Mouse (Mus musculus) adrenal gland, postnatal 25 days (tissue): ENCODE measurements around the gene Dot1l. TPM values are rescaled to one million over a fixed set of nuclear protein-coding genes. Genes with fewer than 3 reads are reported as not detected.
A peak's percentile ranks its signal among the peaks of the same experiment; 100 is the strongest.

ENCODE experiments used
- DNase-seq: peaks from one replicate; pipeline ENCODE4 v3.0.0; 2021; ENCODE audit warnings: mixed read lengths
- total RNA-seq: library from RNA; stranded (reverse); gene quantifications from 2 replicates; pipeline ENCODE4 v1.2.3, GENCODE M21; 2021

The Dot1l gene
- total RNA-seq, 1 experiment from 2014 or later, result 97.3 TPM

GRCm38 (mm10) chr10:80758651-80759050 lies 3.6 kb downstream of the Dot1l start:
- DNase-seq, result peak; percentile 63

- DNase-seq, result peak; percentile 50
These were observed 5.9 kb downstream of the Dot1l start for GRCm38 (mm10) chr10:80760596-80761524.

GRCm38 (mm10) chr10:80761821-80762220 lies 6.8 kb downstream of the Dot1l start:
- DNase-seq, result no peak

- no peak for DNase-seq
These were observed 8.5 kb downstream of the Dot1l start for GRCm38 (mm10) chr10:80763502-80763901.

- DNase-seq, result peak; percentile 42
These were observed 10.7 kb downstream of the Dot1l start for GRCm38 (mm10) chr10:80765746-80766145.

- DNase-seq, result no peak
These were observed 11.3 kb downstream of the Dot1l start for GRCm38 (mm10) chr10:80766161-80766815.

- DNase-seq, result no peak
These were observed 13.4 kb downstream of the Dot1l start for GRCm38 (mm10) chr10:80768365-80768764.

GRCm38 (mm10) chr10:80773816-80774215 lies 18.8 kb downstream of the Dot1l start:
- no peak for DNase-seq

- DNase-seq, result peak; percentile 79
These were observed 19.5 kb downstream of the Dot1l start for GRCm38 (mm10) chr10:80774549-80774948.

GRCm38 (mm10) chr10:80774981-80775380 lies 20.0 kb downstream of the Dot1l start:
- DNase-seq, result no peak

- DNase-seq, result no peak
These were observed 20.7 kb downstream of the Dot1l start for GRCm38 (mm10) chr10:80775731-80776130.

GRCm38 (mm10) chr10:80776358-80776869 lies 21.4 kb downstream of the Dot1l start:
- DNase-seq, result no peak

GRCm38 (mm10) chr10:80777123-80777522 lies 22.1 kb downstream of the Dot1l start:
- no peak for DNase-seq

- peak; percentile 49 for DNase-seq
These were observed 24.6 kb downstream of the Dot1l start for GRCm38 (mm10) chr10:80779565-80779964.

GRCm38 (mm10) chr10:80784302-80784701 lies 29.3 kb downstream of the Dot1l start:
- DNase-seq, result no peak

- DNase-seq, result no peak
These were observed 29.9 kb downstream of the Dot1l start for GRCm38 (mm10) chr10:80784871-80785270.

- no peak for DNase-seq
These were observed 31.0 kb downstream of the Dot1l start for GRCm38 (mm10) chr10:80785963-80786362.

GRCm38 (mm10) chr10:80787517-80787916 lies 32.5 kb downstream of the Dot1l start:
- no peak for DNase-seq

GRCm38 (mm10) chr10:80790761-80791404 lies 35.9 kb downstream of the Dot1l start:
- DNase-seq, result no peak

GRCm38 (mm10) chr10:80791476-80792174 lies 36.6 kb downstream of the Dot1l start:
- DNase-seq, result no peak

GRCm38 (mm10) chr10:80792175-80793032 lies 37.4 kb downstream of the Dot1l start:
- DNase-seq, result no peak
